Mouse (Mus musculus): ENCODE results near the gene Txn1.

DNA sequence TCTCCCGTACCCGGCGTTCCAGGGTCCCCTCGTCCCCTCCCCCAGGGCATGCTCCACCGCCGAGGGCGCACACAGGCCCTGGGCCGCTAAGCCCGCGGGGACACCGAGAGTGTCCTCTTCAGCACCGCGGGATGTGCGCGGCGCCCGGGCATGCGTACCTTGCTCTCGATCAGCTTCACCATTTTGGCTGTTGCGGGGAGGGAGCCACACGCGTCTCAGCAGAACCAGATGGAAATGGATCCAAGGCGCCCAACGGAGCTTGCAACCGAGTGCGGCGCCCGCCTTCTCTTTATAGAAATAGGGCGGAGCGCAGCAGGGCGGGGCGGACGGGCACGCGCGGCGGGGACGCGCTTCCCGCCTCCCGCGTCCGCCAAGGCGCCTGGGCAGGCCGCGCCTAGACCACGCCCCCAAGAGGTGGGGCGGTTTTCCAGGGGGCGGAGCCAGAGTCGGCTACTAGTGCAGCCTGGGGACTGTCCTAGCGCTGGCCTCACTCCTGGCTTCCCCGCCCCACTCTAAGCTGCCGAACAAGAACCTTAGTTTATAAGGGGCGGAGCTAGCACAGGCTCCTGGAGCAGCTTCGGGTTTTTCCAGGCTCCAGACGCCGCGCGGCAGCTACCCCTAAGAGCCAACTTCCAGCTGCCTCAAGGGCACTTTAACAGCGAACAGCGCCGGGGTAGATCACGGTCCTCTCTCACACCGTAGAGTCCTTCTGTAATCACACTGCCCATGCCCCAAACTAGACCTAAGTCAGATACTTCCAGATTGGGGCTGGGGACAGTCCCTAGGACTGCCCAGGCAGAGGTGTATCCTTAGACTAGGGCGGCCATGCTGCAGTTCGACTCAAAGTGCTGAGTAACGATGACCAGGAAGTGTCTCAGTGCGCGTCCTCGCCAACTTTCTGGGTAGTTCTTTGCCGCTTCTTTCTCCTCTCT, at the start of gene Txn1:
- TF ChIP-seq CTCF (IDR thresholded peaks at IDR 0.05), result no peak
- TF ChIP-seq EP300 (IDR thresholded peaks at IDR 0.05), result peak; percentile 69; the same call in 1 of the 2 replicates
